Mouse (Mus musculus): ENCODE data around the gene Zfp958.

GRCm38 (mm10) chr8:4608896-4609295, 4.1 kb upstream of the Zfp958 start:
- TF ChIP-seq GATA1 (IDR thresholded peaks at IDR 0.05; ENCODE audit: low read length) = no peak
- TF ChIP-seq TAL1 (IDR thresholded peaks at IDR 0.05; ENCODE audit: low read length) = no peak

Measured in erythroblast, embryonic 14.5 days (primary cell).